Mouse (Mus musculus) gastrocnemius, postnatal 4 days (tissue): ENCODE results near the gene Mreg. TPM values are rescaled to one million over a fixed set of nuclear protein-coding genes. Genes with fewer than 3 reads are reported as not detected.

Experiments
- DNase-seq, 2 experiments: peaks; one replicate each; pipeline ENCODE4 v3.0.0; 2021 to 2022; ENCODE audit warnings: low spot score in 2 of 2, mixed read lengths in 2 of 2
- total RNA-seq, 2 experiments: library from RNA; stranded (reverse); gene quantifications; 2 replicates each; pipeline ENCODE4 v1.2.3; 2021

Mreg gene
- total RNA-seq, 2 experiments from 2014 or later = 33.4 to 36.6 TPM

DNA sequence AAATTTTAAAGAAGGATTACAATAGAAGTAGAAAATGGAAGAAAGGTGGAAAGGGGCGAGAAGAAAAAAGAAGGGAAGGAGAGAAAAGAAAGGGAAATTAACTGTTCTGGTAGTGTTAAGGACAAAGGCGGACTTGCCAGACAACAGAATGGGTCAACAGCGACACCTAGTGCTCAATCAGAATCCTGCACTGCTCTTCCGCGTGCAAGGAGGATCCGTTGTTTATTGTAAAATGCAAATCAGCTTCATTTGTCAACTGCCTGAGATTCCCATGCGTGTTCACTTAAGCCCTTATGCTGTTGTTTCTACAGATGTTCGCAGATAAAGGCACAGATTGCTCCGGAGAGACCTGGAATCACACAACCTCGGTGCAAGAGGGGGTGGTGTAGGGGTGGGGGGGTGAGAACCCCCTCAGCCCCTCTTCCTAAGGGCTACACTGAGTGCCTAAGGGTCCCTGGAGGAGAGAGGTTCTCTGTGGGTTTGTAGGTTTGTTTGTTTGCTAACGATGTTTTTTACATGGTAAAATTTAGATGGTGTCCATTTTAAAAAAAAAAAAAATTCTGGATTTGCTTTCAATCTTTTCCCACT lies 70.1 kb downstream of the Mreg start:
- DNase-seq = peak in 1 of 2 experiments; percentile 30

DNA sequence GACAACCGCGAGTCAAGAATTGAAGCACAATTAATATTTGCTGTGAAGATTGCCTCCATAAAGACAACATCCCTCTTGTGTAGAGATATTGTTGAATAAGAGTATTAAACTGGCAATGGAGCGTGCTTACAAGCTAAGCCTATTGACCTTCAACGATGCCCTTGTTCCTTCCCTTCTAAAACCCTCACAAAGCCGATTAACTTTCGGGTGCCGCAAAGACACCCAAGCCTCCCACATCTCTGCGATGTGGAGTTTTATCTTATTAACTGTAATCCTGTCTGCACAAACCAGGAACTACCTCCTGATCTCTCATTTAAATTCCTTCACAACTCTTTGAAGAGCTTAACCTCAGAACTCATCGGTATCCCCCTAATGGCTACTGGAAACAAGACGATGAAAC lies 76.0 kb downstream of the Mreg start:
- no peak for DNase-seq

DNA sequence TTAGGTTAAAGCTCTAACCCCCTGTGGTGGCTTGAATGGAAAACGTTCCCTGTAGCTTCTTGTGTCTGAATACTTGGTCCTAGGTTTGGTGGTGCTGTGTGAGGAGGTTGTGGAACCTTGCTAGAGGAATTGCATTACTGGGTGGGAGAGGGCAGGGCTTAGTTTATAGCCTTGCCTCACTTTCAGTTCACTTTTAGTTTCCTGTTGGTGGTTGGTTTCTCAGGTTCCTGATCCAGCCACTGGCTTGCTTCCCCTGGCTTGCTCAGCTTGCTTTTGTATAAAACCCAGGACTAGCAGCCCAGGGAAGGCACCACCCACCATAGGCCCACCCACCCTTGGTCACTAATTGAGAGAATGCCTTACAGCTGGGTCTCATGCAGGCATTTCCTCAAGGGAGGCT lies 77.6 kb downstream of the Mreg start:
- no peak for DNase-seq

DNA sequence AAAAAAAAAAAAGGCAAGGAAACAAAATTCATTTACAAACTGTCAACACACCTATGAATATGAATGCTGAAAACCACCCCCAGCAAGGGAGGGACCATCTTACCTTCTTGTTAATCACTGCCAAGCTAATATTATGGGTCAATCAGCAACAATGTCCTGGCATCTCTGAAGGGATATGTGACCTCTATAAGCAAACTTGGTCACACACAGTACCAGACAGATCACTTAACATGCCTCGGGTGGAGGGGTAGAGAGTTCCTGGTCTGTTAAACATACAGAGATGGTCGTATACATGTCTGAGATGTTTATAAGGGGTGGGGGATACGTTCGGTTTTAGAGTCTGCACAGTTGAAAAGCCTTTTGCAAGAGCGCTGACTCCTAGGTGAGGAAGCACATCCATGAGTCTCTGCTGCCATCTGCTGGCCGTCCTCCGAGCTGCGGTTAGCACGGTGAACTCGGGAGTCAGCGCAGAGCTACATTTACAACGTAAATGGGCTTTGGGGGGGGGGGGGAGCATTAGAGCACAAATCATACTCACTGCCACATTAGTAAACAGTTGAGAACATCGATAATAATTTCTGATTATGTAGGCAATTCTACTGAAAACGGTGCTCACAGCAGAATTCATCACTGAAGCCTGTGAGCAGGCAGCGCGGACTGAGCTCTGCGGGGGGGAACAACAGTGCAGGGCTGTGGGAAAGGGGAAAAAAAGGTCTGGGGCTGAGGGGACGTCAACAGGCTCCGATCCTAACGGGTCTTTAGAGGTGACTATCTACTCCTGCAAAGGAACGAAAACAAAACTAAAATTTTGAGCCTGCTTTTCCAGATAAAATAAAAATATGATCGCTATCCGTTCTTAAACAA lies 88.4 kb downstream of the Mreg start:
- DNase-seq = peak; percentile 83 to 85

DNA sequence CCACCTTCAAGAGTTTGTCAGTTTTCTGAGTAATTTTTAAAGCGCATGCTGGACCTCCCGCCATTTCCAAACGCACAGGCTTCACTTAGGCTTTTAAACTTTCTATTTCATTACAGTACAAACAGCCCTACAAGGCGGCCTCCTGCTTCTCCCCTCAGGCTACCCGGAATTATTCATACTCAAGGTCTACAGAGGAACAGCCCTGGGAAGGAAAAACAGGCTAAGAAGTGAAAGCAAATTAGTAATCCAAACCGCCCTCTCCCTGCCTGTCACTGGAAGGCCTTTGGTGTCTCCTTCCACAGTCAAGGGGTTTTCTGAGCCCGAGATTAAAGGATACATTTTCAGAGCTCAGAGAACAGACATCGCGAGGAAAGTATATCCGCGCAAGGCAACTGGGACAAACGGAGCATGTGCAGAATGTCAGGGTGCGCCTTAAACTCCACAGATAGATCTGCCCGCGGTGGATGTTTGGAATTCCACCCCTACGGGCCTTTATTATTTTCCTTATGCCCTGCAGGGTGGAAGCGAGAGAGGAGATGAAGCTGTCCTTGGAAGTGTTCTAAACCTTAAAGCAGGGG lies 90.4 kb downstream of the Mreg start:
- no peak for DNase-seq

DNA sequence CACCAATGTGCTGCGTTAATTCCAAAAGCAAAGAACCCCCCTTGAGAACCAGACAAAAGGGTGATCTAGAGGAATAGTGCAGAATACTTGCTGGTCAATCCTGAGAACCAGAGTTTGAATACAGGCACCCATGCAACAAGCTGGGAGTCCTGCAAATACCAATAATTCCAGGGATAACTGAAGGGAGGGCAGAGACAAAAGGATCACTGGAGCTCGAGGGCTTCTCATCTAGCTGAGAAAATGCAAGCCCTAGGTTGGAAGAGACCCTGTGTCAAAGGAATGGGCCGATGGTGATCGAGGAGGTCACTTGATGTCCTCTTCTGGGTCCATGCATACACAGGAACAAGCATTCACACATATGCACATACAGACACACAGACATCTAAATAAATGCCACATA lies 92.1 kb downstream of the Mreg start:
- no peak for DNase-seq

DNA sequence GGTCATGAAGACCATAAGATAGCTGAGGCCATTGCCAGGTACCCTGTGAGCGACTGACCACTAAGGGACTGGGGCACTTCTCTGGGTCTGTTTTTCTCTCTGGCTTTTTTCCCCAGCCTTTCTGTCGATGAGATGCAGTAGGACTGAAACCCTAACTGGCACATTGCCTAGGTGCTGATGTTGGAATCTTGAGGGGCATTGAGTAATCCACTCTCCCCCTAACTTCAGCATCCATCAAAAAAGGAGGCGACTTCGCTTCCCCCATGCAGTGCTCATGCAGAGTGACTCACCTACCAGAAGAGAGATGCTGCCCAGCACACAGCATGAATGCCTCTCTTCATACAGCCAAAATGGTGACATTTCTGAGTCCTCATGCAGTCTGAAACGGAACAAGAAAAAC lies 97.9 kb downstream of the Mreg start:
- no peak for DNase-seq

Other genes with a start within 250 kb of the Mreg start
- gene Pecr, start 72.0 kb upstream of the Mreg start, total RNA-seq = 10 to 100 TPM; 16.9 to 17.8 TPM
- under 1 TPM; 0.49 TPM for gene Tmem169, start 72.1 kb upstream of the Mreg start, total RNA-seq
- gene Xrcc5, start 95.1 kb upstream of the Mreg start, total RNA-seq = 10 to 100 TPM; 18.1 to 19.6 TPM